Mouse (Mus musculus): ENCODE measurements around the gene Best3. TPM values are rescaled to one million over a fixed set of nuclear protein-coding genes. Genes with fewer than 3 reads are reported as not detected.

The Best3 gene
- total RNA-seq, 2 experiments from 2014 or later: not detected

DNA sequence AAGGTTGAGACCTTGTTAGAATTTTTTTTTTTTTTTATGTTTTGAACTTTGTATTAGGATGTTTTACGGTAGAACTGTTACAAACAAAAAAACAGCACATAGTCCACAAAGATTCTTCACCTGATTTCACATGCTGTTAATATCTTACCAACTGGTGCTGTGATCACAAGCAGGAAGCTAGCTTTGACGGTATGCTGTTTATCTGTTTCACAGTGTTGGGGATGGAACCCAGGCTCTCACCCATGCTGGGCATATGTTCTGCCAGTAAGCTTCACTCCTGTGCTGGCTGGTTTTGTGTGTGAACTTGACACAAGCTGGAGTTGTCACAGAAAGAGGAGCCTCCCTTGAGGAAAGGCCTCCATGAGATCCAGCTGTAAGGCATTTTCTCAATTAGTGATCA, 8.3 kb upstream of the Best3 start:
- no peak for ATAC-seq (replicated peaks; ENCODE audit: poor library complexity)

DNA sequence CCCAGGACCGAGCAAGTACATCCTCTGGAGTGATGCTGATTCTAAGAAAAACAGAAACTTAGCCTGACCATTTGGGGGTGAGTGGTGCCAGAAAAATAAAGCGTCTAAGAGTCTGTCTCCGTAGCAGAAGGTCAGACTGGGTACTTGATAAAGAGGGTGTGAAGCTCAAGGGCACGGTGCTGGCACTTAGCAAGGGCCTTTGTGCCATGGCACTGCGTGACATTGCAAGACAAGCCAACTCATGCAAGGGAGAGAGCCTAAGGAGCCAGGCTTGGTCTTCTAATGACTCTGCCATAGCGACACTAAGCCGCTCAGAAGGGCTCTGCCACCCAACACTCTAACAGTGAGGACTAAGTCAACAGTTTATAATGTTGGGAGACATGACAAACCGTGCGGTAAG, 7.3 kb upstream of the Best3 start:
- no peak for ATAC-seq (replicated peaks; ENCODE audit: poor library complexity)

DNA sequence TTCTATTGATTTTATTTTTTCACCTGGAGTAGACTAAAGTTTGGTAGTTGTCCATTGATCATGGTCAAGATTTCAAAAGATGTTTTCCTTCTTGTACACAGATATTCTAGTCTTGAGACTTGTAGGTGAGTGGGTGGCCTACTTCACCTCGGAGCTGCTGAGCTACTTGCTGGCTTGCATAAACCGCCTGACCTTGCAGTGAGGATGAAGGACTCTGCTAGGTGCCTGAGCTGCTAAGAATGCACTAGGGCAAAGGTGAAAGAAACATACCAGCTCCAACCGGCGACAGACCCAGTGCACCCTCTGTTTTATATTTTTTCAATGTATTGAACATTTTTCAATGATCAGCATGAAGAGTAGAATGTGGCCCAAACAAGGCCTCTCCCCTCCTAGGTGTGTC, 5.8 kb upstream of the Best3 start:
- ATAC-seq (replicated peaks; ENCODE audit: poor library complexity): no peak

DNA sequence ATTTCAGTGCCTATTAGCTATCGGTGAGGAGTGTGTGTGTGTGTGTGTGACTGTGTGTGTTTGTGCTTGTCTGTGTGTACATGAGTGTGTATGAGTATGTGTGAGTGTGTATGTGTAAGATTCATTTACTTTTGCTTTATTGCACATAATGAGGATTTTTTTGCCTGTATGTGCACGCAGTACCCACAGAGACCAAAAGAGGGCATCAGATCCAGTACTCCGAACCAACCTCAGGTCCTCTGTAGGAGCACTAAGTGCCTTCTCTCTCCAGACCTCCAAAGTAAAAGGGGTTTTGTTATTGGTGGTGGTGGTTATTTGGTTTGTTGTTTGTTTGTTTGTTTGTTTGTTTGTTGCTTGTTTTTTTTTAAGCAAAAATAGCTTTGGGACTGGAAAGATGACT, 5.2 kb upstream of the Best3 start:
- ATAC-seq (replicated peaks; ENCODE audit: poor library complexity): peak; percentile 91

DNA sequence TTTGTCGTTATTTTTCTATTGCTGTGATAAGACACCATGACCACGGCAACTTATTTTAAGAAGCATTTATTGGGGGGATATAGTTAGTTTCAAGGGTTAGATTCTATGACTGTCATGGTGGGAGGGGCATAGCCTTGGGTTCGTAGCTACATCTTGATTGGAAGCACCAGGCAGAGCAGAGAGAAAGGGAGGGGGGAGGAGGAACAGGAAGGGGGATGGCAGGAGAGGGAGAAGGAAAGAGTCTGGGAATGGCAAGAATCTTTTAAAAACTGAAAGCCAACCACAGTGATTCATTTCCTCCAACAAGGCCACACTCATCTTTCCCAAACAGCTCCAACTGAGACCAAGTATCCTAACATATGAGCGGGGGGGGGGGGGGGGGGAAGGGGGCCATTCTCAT, 3.6 kb upstream of the Best3 start:
- no peak for ATAC-seq (replicated peaks; ENCODE audit: poor library complexity)

DNA sequence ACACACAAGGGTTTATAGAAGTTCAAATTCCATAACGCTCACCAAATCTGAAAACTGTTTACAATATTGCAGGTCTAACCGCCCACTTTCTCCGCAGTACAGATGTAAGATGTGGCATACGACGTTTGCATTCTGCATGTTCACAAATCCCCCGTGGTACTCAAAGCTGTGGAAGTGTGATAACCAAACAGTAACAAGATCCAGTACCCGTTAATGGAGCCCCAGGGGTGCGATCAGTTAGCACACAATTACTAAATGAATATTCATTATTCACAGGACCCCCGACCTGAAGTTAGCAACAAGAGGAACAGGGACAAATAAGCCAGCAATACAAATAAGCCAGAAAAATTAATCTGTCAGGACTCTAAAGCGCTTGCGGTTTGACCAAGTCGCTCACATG, 1.3 kb upstream of the Best3 start:
- ATAC-seq (replicated peaks; ENCODE audit: poor library complexity): no peak

DNA sequence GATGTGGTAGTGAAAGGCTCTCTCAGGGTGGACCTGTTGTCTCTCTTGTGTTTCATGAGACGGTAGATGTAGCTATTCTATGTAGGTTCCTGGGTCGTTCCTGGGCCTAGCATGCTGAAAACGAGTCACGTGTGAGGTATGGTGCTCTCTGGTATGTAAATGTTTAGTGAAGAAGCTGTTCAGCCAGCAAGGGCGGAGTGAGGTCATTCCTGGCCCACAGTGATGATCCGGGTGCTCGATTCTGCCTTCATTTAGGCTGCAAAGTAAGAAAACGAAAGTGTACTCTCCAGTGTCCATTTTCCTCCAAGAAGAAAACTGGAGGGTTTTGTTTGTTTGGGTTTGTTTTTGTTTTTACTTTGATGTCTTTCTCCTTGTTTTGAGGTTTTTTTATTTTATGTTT, 7.9 kb downstream of the Best3 start:
- no peak for ATAC-seq (replicated peaks; ENCODE audit: poor library complexity)

DNA sequence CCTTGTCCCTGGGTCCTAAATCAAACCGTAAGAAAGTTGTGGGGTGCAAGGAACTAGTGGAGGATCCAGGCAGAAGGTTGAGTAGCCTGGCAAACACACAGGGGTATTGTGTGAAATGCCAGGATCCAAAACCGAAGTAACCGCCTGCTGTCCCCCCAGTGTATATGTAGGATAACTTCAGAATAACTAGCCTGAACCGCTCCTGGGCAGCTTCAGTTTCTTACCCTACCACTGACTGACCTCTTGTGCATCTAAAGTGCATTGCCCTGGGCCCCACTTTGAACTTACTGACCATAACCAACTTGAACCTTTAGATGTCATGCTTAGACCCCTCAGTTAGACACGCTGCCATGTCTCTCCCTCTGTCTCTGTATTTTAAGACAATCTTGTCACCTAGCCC, 9.0 kb downstream of the Best3 start:
- ATAC-seq (replicated peaks; ENCODE audit: poor library complexity): no peak

DNA sequence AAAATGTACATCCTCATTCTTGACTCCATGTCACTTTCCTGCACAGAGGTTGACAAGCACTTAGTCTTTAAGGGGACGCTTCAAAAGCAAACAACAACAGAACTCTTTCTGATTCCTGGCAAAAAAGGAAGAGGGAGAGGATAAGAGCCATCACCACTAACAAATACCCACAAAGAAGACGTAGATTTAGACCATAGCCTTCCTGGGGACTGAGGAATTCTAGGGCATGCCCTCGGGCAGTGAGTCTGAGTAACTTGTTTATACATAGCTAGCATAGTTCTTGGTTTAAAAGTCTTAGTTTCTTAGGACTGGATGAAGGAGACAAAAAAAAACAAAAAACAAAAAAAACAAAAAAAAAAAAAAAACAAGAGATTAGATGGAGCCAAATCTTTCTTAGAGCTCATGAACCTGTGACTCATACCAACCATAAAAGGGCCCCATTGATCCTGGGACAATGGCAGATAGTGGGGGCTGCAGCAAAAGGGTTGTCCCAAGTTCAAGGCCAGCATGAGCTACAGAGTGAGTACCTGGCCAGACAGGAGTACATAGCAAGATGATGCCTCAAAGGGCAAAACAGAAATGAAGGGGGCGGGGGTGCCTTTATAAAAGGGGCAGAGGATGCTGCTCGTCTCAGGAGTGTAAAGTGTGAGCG, 9.6 kb downstream of the Best3 start:
- no peak for ATAC-seq (replicated peaks; ENCODE audit: poor library complexity)

DNA sequence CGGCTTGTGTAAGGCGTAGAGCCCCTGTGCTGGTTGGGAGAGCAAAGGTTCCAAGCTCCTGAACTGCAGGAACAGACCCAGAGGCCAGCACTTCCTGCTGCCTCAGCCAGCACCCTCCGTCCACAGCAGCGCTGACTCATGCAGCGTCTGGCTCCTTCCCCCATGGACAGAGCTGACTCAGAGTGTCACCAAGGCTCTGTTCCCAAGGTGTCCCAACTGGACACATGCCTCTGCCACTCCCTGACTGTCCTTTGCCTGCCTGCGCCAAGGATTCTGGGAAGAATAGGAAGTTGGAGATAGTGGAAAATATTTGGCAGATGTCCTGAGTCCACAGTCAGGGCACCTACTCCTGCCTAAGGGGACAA, 10.1 kb downstream of the Best3 start:
- ATAC-seq (replicated peaks; ENCODE audit: poor library complexity): peak; percentile 87

DNA sequence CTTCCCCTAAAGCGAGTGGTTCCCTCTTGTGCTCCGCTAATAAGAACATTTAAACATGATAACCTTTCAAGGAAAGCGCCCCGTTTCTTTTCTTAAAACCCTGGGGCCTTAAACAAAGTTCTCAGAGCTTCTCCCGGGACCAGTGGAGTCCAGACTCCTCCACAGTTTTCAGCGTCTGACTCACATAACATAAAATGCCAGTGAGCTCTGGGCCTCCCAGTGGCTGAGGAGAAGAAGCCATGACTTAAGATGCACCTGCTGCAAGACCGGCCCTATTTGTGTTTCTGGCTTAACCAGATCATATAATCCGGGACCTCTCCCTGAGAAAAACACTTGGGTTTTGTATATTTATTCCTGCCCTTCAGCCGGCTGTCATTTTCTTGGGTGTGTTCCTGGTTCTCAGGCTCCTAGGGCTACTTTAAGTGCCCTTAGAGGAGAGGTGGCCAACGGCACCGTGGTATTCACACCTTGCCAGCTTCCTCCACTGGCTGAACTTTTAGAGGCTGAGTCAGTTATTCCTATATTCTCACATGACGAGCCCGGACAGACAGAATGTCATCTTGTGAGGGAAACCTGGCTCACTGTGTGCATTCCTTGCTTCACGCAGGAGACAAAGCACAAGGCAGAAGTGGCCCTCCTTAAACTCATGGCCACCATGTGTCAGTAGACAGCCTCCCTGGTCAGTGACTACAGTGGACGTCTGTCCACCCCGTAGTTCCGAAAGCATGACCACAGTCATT, 12.8 kb downstream of the Best3 start:
- ATAC-seq (replicated peaks; ENCODE audit: poor library complexity): no peak

DNA sequence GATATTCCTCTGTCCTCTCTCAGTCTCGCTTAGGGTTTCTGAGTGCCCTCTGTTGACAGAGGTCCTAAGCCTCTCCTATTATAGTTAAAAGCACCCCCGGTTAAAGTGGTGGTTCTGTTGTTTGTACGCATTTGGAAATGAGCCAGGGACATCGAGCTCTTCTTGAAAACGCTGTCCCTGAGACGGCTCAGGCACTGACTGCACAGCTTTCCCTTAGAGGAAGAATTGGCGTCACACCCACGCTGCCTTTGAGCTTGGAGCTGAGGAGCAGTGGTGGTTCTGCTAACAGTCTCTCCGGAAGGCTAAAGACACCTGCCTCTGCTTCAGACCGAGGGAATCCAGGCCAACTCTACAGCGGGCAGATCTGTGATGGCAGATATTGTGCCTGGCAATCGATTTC, 14.9 kb downstream of the Best3 start:
- no peak for ATAC-seq (replicated peaks; ENCODE audit: poor library complexity)

DNA sequence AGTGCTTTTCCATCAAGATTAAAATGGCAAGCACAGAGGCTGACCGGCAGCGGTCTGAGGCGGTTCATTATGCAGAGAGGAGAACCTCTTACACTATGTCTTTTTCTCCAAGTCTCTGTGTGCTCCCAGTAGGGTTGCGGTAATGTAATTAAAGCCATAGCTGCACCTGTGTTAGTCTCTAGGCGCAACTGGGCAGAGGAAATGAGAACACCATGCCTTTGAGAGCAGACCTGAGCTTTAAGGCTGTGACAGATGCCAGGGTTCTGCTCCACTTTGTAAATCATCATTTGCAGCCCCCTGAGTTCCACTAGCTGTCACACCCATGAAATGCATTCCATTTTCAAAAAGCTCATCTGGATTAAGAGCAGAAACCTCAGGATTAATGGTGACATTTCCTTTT, 18.6 kb downstream of the Best3 start:
- ATAC-seq (replicated peaks; ENCODE audit: poor library complexity): no peak

DNA sequence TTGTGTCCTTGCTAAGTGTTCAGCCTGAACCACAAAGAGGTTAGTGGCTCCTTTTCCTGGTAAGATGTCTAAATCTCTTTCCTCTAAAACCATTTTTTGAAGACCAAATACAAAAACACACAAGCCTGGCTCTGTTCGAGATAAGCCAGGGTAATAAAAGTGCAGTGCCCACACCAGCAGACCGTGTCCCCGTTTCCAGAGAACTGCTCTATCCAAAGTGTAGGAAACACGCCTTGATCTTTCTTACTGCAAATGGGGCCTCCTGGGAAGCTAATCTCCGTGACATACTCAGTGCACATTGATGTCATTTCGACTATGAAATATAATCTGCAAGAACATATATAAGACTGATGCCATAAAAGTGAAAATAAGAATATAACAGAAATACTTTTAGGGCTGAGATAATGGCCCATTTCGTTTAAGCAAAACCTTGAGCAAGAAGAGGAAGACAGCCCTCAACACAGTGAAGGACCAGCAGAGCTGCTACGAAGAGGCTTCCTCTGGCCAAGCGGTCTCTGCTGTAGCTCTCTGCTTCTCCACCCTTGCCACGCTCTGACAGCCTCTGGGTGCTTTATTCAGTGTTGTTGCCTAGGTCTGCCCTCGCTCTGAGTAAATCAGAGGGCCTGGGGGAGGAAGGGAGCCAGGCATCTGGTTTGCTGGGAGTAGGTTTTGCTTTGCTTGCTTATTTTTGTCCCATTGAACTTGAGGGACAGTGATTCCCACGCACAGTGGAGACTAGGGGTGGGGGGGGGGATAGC, 19.8 kb downstream of the Best3 start:
- no peak for ATAC-seq (replicated peaks; ENCODE audit: poor library complexity)

DNA sequence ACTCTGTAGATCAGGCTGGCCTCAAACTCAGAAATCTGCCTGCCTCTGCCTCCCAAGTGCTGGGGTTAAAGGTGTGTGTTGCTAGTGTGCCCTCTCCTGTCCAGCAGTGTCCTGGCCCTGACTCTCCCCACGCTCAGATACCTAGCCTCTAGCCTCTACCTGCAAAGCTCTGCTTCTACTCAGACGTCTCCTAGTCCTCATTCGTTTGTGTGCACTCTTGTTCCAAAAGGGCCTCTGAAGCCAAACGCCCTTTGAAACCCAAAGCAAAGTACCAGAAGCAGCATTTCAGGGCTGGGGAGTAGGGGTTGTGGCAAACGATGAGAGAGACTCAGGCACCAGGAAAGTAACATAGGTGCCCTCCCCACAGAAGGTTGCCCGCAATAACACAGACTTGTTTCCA, 23.6 kb downstream of the Best3 start:
- no peak for ATAC-seq (replicated peaks; ENCODE audit: poor library complexity)

DNA sequence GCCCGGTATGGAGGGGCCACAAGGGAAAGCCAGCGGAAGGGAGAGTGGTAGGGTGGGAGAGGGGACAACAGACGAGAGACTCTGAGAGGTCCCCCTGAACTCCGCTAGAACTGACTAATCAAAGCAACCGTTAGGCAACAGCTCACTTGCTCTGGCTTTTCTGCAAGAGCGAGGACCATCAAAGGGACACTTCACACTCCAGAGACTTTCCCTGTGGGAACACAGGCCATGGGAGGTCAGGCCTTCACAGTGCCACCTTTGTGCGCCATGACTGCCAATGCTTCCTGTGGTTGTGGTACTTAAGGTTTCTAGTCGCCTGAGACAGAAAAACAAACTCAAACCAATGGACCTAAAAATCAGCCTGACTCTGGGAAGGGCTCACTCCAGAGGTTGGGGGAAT, 24.9 kb downstream of the Best3 start:
- ATAC-seq (replicated peaks; ENCODE audit: poor library complexity): no peak

DNA sequence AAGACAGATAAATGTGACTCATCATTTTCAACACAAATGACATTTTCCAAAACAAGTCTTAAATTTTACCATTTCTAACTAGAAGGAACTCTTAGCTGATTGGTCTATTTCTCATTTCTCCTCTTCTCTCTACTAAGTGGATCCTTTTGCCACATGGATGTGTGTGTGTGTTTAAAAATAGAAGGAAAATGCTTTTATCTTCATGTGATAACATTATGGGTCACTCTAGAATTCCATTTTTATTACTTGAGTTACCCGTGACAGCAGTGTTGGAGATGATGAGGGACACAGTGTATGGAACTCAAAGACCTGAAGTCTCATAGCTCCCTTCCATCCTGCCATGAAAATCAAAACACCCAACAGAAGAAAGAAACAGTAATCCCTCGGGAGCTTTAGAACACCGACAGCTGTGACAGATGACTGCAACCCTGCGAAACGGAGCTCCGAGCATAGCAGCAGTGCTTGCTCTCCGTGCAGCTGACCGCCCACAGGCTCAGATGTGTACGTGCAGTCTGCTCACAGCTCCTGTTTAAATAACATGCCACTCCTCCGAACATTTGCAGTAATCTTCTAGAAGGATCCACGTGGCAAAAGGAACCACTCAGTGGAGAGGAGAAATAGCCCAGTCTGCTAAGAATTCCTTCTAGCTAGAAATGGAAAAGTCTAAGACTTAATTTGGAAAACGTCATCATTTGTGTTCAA, 27.7 kb downstream of the Best3 start:
- ATAC-seq (replicated peaks; ENCODE audit: poor library complexity): no peak

DNA sequence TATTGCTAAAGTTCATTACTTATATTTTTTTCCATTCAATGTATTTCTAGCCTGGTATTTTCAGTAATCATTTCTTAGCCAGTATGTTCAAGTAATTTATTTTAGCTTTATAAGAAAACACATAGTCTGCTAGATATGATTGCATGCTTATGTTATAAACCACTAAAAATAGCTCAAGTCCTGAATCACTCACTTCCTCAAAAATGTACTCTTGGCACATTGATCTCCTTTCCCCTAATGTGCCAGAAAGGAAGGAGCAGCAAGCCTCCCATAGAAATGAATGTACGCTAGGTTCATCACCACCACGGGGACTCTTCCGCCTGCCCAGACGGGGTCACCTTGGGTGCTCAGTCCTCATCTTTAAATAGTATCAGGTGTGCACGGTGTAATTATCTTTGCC, 28.5 kb downstream of the Best3 start:
- ATAC-seq (replicated peaks; ENCODE audit: poor library complexity): no peak; the same call in 1 of the 2 replicates

DNA sequence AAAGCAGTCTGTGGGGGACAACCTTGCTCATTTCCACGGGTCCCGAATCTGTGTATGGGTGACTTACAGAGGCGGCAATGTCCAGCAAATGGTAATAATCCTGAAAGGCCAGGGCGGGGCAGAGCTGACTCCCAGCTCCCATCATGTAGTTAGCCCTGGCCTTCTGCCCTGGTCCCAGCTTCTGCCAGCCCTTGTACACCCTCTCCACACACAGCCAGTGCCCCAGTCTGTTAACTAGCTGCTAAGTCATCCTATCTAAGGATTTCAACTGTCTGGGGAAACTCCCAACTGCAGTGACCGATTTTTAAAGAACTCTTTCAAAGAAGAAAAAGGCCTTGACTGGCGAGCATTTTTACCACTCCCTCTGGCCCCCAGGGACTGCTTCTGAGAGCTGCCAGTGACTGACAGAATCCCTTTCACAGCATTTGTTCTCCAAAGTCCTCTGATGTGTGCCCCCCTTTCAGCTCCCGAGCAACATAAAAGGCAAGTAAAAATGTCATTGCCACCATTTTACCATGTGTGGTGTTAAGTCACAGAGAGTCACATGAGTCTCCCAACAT, 32.2 kb downstream of the Best3 start:
- no peak for ATAC-seq (replicated peaks; ENCODE audit: poor library complexity)

DNA sequence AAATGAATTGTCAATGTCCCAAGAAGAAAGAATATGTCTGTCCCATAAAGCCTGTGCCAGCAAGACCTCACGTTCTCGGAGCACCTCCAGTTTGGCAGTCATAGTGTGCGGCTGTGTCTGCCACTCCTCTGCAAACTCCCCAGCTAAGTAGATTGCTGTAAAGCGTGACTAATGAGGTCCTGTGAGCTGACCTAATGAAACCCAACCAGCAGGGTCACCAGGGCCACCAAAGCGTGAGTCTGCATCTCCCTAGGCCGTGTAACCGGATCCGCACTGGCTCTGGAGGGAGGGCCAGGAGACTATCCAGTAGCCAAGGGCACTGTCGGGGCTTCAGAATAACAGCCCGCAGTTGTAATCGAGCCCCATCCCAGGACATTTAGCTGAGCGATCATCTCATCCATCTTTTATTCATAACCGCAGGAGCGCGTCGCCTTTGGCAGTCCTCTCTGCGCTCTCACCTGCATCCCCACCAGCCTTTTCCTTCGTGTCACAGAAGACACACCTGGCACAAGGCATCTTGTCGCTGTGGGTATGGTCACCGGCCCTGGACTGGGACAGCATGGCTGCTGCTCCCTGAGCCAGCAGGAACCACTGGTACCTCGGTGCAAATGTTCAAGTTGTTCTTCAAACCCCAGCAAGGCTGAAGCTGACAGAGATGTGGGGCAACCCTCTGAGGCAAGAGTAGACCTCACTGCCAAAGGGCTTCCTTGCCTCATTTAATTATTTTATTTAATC, 35.1 kb downstream of the Best3 start:
- ATAC-seq (replicated peaks; ENCODE audit: poor library complexity): no peak

DNA sequence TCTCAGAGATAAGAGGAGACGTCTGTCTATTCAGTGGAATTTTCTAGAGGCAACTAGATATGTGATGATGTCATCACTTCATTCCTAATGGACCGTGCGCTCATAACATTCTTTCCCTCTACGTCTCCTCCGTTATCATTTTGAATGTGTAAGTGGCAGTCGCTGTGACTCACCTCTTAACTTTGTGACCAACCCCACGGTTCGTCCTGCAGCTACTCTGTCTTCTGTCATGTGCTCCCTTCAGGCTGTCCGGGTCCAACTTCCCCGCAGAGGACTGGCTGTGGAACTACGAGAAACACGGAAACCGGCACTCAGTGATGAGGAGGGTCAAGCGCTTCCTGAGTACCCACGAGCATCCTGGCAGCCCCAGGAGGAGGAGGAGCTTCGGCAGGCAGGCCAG, 37.6 kb downstream of the Best3 start:
- ATAC-seq (replicated peaks; ENCODE audit: poor library complexity): peak; percentile 40; the same call in 1 of the 2 replicates

All from megakaryocyte progenitor cell, adult 5-6 weeks (primary cell).